Mouse (Mus musculus) midbrain, embryonic 10.5 days (tissue): ENCODE results near the gene Ambra1. TPM values are rescaled to one million over a fixed set of nuclear protein-coding genes. Genes with fewer than 3 reads are reported as not detected.

Experiments
- DNase-seq: peaks from one replicate; pipeline ENCODE4 v3.0.0-alpha.2; 2017; ENCODE audit warnings: low spot score
- H3K27ac ChIP-seq: fragments of 300-500 bp; sonication (generic); replicated peaks from 2 replicates; pipeline ENCODE4 v1.5.1; 2016; ENCODE audit warnings: mild to moderate bottlenecking
- H3K27me3 ChIP-seq: fragments of 300-500 bp; sonication (generic); 2 replicates; pipeline ENCODE4 v1.6.1; 2016; ENCODE audit warnings: low read depth, mild to moderate bottlenecking; ENCODE audit not compliant: poor library complexity, severe bottlenecking
- H3K36me3 ChIP-seq: fragments of 300-500 bp; sonication (generic); 2 replicates; pipeline ENCODE4 v1.6.1; 2016; ENCODE audit warnings: mild to moderate bottlenecking, moderate library complexity
- H3K4me1 ChIP-seq: fragments of 300-500 bp; sonication (generic); 2 replicates; pipeline ENCODE4 v1.6.1; 2016
- H3K4me3 ChIP-seq: fragments of 300-500 bp; sonication (generic); 2 replicates; pipeline ENCODE4 v1.5.1; 2016; ENCODE audit warnings: mild to moderate bottlenecking, moderate library complexity
- H3K9me3 ChIP-seq: fragments of 300-500 bp; sonication (generic); replicated peaks from 2 replicates; pipeline ENCODE4 v1.6.1; 2016; ENCODE audit warnings: mild to moderate bottlenecking
- WGBS: fragments of 180-500 bp; shearing (Covaris S2); methylation state at CpG from one replicate; pipeline ENCODE4 v1.1.7; 2016; 5-methylcytosine and 5-hydroxymethylcytosine counted together
- polyA plus RNA-seq: library from polyadenylated mRNA; unstranded; fragments of >200 nt; fragmentation: Nextera tagmentation; extraction: Ambion mirVana; gene quantifications from 2 replicates; pipeline ENCODE4 v1.2.1, GENCODE M21; 2016

The Ambra1 gene
- polyA plus RNA-seq, 1 experiment from 2014 or later: 21.2 TPM

DNA sequence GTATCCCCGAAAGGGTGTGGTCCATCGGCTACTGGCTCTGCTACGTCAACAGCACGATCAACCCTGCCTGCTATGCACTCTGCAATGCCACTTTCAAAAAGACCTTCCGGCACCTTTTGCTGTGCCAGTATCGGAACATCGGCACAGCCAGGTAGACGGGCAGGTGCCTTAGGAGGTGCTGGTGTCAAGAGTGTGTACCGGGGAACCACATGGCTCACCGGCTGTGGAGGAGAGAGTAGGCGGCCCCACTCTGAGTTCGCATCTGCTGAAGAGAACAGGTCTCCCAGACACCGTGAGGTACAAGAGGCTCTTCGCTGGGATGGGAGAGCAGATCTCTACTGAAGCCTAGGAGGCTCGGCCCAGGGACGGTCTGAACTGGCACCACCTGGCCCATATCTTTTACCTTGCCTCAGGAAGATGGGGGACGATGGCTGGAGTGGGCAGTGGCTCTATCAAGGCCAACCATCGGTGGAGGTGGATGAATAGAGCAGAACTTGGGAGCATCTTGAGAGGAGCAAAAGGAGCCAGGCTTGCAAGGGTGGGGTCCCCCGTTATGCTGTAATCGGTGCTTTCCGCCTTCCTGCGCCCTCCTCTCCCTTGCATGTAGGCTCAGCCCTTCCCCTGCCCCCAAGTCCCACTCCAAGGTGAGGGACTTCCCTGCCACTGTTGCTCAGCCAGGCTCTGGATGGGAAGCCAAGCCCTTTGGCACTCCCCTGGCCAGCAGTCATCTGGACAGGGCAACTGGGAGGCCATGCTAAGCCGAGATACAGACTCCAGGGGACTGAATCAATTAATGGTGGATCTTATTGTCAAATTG lies 198.8 kb downstream of the Ambra1 start:
- H3K4me1 ChIP-seq: peaks cover 69% of the 10 kb centered on the region

DNA sequence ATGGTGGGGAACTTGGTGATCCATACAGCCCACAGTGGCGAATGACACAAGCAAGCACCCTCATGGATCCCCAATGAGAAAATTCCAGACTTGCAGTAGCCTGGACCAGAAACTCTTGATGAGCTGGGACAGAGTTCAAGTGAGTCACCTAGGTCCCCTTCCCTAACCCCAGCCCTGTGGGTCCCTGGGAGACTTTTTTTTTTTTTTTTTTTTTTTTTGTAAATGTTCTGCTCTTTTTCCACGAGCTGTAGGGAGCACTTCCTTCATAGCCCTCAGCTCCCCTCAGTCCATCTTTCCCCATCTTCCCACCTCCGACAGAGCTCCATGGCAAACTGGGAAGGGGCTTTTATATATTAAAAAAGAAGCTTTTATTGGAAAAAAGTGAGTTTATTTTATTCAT lies 199.5 kb downstream of the Ambra1 start:
- Histone ChIP-seq H3K36me3 (peaks cover 30% of the 10 kb centered on the region), H3K4me3 (peak overlapping the region; percentile 92), H3K4me1 (peaks cover 74% of the 10 kb centered on the region), H3K27me3 (peaks cover 22% of the 10 kb centered on the region), H3K9me3 (no peaks in the 10 kb centered on the region), H3K27ac (peak overlapping the region; percentile 100; the same call in 1 of the 2 replicates)
- 52% methylated on average over 3 of the region's 3 CpGs for WGBS
- DNase-seq: no peak

More for the DNA sequence above, 198.8 kb downstream of the Ambra1 start:
- Histone ChIP-seq H3K36me3 (peaks cover 25% of the 10 kb centered on the region), H3K27ac (no peak overlapping the region), H3K4me3 (peak overlapping the region; percentile 92; the same call in 1 of the 2 replicates), H3K9me3 (no peaks in the 10 kb centered on the region), H3K27me3 (peaks cover 29% of the 10 kb centered on the region)
- peak; percentile 45 for DNase-seq
- 74% methylated on average over 23 of the region's 23 CpGs for WGBS

- peak overlapping the region; percentile 92 for H3K4me3 ChIP-seq
- peaks cover 17% of the 10 kb centered on the region for H3K27me3 ChIP-seq
- peaks cover 78% of the 10 kb centered on the region for H3K4me1 ChIP-seq
- H3K27ac ChIP-seq: peak overlapping the region; percentile 100
- no peaks in the 10 kb centered on the region for H3K9me3 ChIP-seq
- DNase-seq: peak; percentile 86
- WGBS: 5% methylated on average over 12 of the region's 12 CpGs
- H3K36me3 ChIP-seq: peaks cover 35% of the 10 kb centered on the region
These were observed 200.0 kb downstream of the Ambra1 start for GRCm38 (mm10) chr2:91929936-91930335.

- peak overlapping the region; percentile 92 for H3K4me3 ChIP-seq
- no peaks in the 10 kb centered on the region for H3K9me3 ChIP-seq
- WGBS: 2% methylated on average over 23 of the region's 23 CpGs
- H3K27ac ChIP-seq: peak overlapping the region; percentile 100
- H3K36me3 ChIP-seq: peaks cover 44% of the 10 kb centered on the region
- DNase-seq: peak; percentile 58
- H3K4me1 ChIP-seq: peaks cover 79% of the 10 kb centered on the region
- H3K27me3 ChIP-seq: peaks cover 8% of the 10 kb centered on the region; the same call in 1 of the 2 replicates
These were observed 200.9 kb downstream of the Ambra1 start for GRCm38 (mm10) chr2:91930761-91931291.

GRCm38 (mm10) chr2:91931328-91932159 lies 201.6 kb downstream of the Ambra1 start:
- peaks cover 3% of the 10 kb centered on the region; the same call in 1 of the 2 replicates for H3K27me3 ChIP-seq
- peaks cover 82% of the 10 kb centered on the region for H3K4me1 ChIP-seq
- peaks cover 51% of the 10 kb centered on the region for H3K36me3 ChIP-seq
- DNase-seq: peak; percentile 97
- under 1% methylated on average over 50 of the region's 50 CpGs for whole genome bisulfite sequencing
- peak overlapping the region; percentile 100 for H3K27ac ChIP-seq
- H3K4me3 ChIP-seq: peak overlapping the region; percentile 92
- no peaks in the 10 kb centered on the region for H3K9me3 ChIP-seq

- peaks cover 88% of the 10 kb centered on the region for H3K4me1 ChIP-seq
- no peaks in the 10 kb centered on the region for H3K9me3 ChIP-seq
- peak; percentile 88 for DNase-seq
- WGBS: 0% methylated on average over 16 of the region's 16 CpGs
- H3K27ac ChIP-seq: peak within 1 kb of the TSS; percentile 100
- H3K4me3 ChIP-seq: peak within 1 kb of the TSS; percentile 92
- peaks cover 58% of the 10 kb centered on the region for H3K36me3 ChIP-seq
- no peaks in the 10 kb centered on the region for H3K27me3 ChIP-seq
These were observed 202.3 kb downstream of the Ambra1 start, which contains the start of gene Mdk for GRCm38 (mm10) chr2:91932160-91932711. Gene Mdk (minus strand): TSS chr2:91932297.

DNA sequence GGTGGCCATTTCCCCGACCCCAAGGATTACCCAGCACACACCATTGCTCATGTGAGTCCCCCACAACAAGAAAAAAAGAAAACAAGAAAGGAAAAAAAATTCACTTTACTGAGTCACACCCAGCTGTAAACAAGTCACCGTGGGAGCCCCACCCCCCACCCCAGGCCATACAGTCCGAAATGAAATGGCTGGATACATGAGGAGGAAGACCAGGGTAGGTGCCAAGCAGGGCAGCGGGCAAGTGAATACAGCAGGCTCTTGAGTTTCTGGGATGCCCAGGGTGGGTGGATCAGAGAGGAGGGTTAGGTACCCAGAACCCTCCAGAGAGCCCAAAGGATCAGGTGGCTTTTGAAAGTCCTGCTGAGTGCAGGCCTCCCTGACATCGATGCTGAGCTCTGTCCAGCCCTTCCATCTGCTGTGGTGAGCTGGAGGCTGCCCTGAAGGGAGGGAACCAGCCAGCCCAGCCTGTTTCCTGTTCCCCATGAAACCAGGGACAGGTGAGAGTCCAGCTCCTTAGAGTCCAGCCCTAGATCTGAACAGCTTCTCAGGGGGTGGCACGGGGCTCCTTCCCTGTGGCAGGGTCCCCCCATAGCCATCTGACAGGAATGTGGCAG lies 202.9 kb downstream of the Ambra1 start:
- H3K27ac ChIP-seq: peak overlapping the region; percentile 100
- peaks cover 60% of the 10 kb centered on the region for H3K36me3 ChIP-seq
- WGBS: 8% methylated on average over 6 of the region's 6 CpGs
- H3K27me3 ChIP-seq: no peaks in the 10 kb centered on the region
- peak overlapping the region; percentile 92 for H3K4me3 ChIP-seq
- DNase-seq: peak; percentile 50
- H3K4me1 ChIP-seq: peaks cover 87% of the 10 kb centered on the region
- H3K9me3 ChIP-seq: no peaks in the 10 kb centered on the region

DNA sequence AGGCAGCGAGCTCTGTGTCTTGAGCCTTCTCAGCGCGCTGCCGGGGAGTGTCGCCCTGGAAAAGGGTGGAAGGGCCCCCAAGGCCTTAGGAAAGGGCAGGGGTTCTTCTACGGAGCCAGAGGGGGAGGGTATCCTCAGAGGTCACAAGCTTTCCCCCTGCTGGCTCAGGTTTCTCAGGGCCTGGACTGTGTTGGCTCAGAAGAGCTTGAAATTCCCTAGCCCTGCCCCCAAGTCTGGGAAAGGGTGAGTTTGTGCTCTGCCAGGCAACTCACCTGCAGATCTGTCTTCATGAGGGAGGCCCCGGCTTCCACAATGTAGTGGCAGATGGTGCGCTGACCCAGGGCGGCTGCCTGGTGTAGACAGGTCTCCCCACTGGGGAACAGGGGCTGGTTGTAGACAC lies 203.5 kb downstream of the Ambra1 start:
- Histone ChIP-seq H3K4me3 (peak overlapping the region; percentile 92), H3K36me3 (peaks cover 60% of the 10 kb centered on the region), H3K27me3 (no peaks in the 10 kb centered on the region), H3K9me3 (no peaks in the 10 kb centered on the region), H3K4me1 (peaks cover 81% of the 10 kb centered on the region), H3K27ac (peak overlapping the region; percentile 100)
- DNase-seq: peak; percentile 44
- WGBS: 21% methylated on average over 9 of the region's 9 CpGs

GRCm38 (mm10) chr2:91934016-91934415 lies 204.1 kb downstream of the Ambra1 start:
- 61% methylated on average over 8 of the region's 8 CpGs for WGBS
- peaks cover 75% of the 10 kb centered on the region for H3K4me1 ChIP-seq
- H3K9me3 ChIP-seq: no peaks in the 10 kb centered on the region
- DNase-seq: no peak
- peaks cover 60% of the 10 kb centered on the region for H3K36me3 ChIP-seq
- peak overlapping the region; percentile 92; the same call in 1 of the 2 replicates for H3K4me3 ChIP-seq
- no peaks in the 10 kb centered on the region for H3K27me3 ChIP-seq
- H3K27ac ChIP-seq: peak overlapping the region; percentile 100

DNA sequence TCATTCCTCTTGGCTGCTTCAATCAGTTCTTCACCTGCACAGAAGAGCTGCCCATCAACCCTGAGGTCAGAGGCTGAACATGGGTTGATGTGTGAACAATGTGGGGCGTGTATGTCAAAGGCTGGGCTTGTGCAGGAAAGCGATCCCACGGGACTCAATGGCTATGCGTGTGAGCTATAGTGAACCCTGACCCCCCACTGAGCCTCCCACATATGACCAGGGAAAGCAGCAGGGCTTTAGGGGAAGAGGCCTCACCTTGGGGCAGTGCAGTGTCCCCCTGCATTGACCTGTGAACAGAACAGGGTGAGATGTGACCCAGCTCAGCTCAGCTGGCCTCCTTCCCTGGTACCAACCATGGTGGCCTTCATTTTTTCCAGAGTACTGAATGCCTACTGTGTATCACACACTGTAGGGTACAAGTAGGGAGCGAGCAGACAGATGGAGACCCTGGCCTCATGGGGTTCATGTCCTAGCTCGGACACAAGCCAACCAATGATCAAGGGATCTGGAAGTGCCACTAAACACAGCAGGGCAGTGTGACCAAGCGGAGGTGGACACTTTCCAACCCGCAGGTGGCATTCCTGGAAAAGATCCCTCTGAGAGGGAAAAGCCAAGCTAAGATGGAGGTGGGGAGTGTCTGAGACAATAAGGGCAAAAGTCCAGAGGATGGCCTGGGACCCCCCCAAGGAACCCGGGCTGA lies 205.0 kb downstream of the Ambra1 start:
- peak overlapping the region; percentile 49; the same call in 1 of the 2 replicates for H3K27ac ChIP-seq
- H3K27me3 ChIP-seq: no peaks in the 10 kb centered on the region
- H3K4me3 ChIP-seq: no peak overlapping the region
- WGBS: 90% methylated on average over 9 of the region's 9 CpGs
- H3K9me3 ChIP-seq: no peaks in the 10 kb centered on the region
- peaks cover 72% of the 10 kb centered on the region for H3K4me1 ChIP-seq
- no peak for DNase-seq
- peaks cover 61% of the 10 kb centered on the region for H3K36me3 ChIP-seq

- 91% methylated on average over 7 of the region's 7 CpGs for WGBS
- Histone ChIP-seq H3K4me1 (peaks cover 66% of the 10 kb centered on the region), H3K36me3 (peaks cover 68% of the 10 kb centered on the region), H3K27me3 (no peaks in the 10 kb centered on the region), H3K4me3 (no peak overlapping the region), H3K9me3 (no peaks in the 10 kb centered on the region), H3K27ac (0 out of 2 replicates have a peak overlapping the region, but pooled peaks have one; percentile 64)
- no peak for DNase-seq
These were observed 206.2 kb downstream of the Ambra1 start for GRCm38 (mm10) chr2:91936154-91936553.
